Mouse (Mus musculus): Measurements from ENCODE around the gene Aqp2. TPM values are rescaled to one million over a fixed set of nuclear protein-coding genes. Genes with fewer than 3 reads are reported as not detected.

Gene Aqp2
- total and polyA plus RNA-seq, 3 experiments, result not detected

GRCm38 (mm10) chr15:99532023-99532422 is 46.8 kb upstream of the Aqp2 start:
- TF ChIP-seq MYC (IDR thresholded peaks at IDR 0.05; ENCODE audit: low read depth, low read length), result no peak
- no peak for TF ChIP-seq E2F4 (IDR thresholded peaks at IDR 0.05; ENCODE audit: insufficient replicate concordance, low read depth, low read length)
- TF ChIP-seq SMC3 (IDR thresholded peaks at IDR 0.05; ENCODE audit: low read depth, low read length), result no peak
- TF ChIP-seq HCFC1 (IDR thresholded peaks at IDR 0.05; ENCODE audit: low read depth, low read length), result no peak
- TF ChIP-seq POLR2AphosphoS2 (IDR thresholded peaks at IDR 0.05; ENCODE audit: low read depth, low read length), result no peak
- TF ChIP-seq EP300 (IDR thresholded peaks at IDR 0.05; ENCODE audit: low read length), result no peak
- TF ChIP-seq POLR2A (IDR thresholded peaks at IDR 0.05; ENCODE audit: low read depth, low read length), result no peak
- no peak for TF ChIP-seq RAD21 (IDR thresholded peaks at IDR 0.05; ENCODE audit: low read depth, low read length)
- TF ChIP-seq TBP (conservative IDR thresholded peaks at IDR 0.05; ENCODE audit: low read depth, low read length), result no peak
- no peak for TF ChIP-seq JUN (IDR thresholded peaks at IDR 0.05; ENCODE audit: insufficient read depth, low read depth, low read length)
- no peak for TF ChIP-seq UBTF (IDR thresholded peaks at IDR 0.05; ENCODE audit: low read depth, low read length)
- TF ChIP-seq CTCF (conservative IDR thresholded peaks at IDR 0.05 in 1 of 2, IDR thresholded peaks at IDR 0.05 in 1 of 2; ENCODE audit: low read depth in 2 of 2, low read length in 2 of 2), result no peak
- TF ChIP-seq PAX5 (IDR thresholded peaks at IDR 0.05; ENCODE audit: low read length), result no peak
- no peak for TF ChIP-seq BHLHE40 (IDR thresholded peaks at IDR 0.05; ENCODE audit: low read depth, low read length)
- no peak for TF ChIP-seq MXI1 (IDR thresholded peaks at IDR 0.05; ENCODE audit: low read depth, low read length)
- no peak for TF ChIP-seq MAX (IDR thresholded peaks at IDR 0.05; ENCODE audit: low read length)
- TF ChIP-seq ZNF384 (IDR thresholded peaks at IDR 0.05; ENCODE audit: low read depth, low read length), result no peak
- no peak for TF ChIP-seq GABPA (IDR thresholded peaks at IDR 0.05; ENCODE audit: insufficient replicate concordance, low read depth, low read length)
- TF ChIP-seq CHD2 (IDR thresholded peaks at IDR 0.05; ENCODE audit: low read length), result no peak
- Histone ChIP-seq H3K36me3 (replicated peaks in 1 of 2; ENCODE audit: control insufficient read depth in 1 of 2, insufficient read depth in 1 of 2, low read length in 1 of 2) (no peaks in the 10 kb centered on the region), H3K79me2 (replicated peaks; ENCODE audit: control insufficient read depth, extremely low read depth, insufficient read depth, poor library complexity, severe bottlenecking) (no peaks in the 10 kb centered on the region), H3K4me2 (ENCODE audit: insufficient read depth, low read depth, poor library complexity, severe bottlenecking) (no peak overlapping the region), H3K9ac (ENCODE audit: insufficient read depth, low read depth) (no peak overlapping the region), H3K9me3 (replicated peaks; ENCODE audit: low read length) (no peaks in the 10 kb centered on the region), H3K4me3 (replicated peaks in 1 of 3; ENCODE audit: low read depth in 2 of 3, low read length in 2 of 3, poor library complexity in 1 of 3) (no peak overlapping the region), H3K4me1 (ENCODE audit: control insufficient read depth in 1 of 2, insufficient read depth in 2 of 2) (peaks cover 0 to 7% of the 10 kb centered on the region in 2 experiments; a peak in 2 of 4 replicates), H3K27ac (ENCODE audit: insufficient read depth, low read depth) (no peak overlapping the region), H3K27me3 (replicated peaks) (peaks cover 84% of the 10 kb centered on the region)
- no peak for DNase-seq (ENCODE audit: extremely low read depth)
- in situ Hi-C loops (cut with MboI; ENCODE audit: low pct_ligation_motif_present, low pct_unique_long_range_greater_than_20kb, low sequenced_read_pairs), result no loop called here
- dilution Hi-C loops (cut with MboI; ENCODE audit: extremely low pct_ligation_motif_present, extremely low pct_unique_long_range_greater_than_20kb, low sequenced_read_pairs), result no loop called here

- no peak overlapping the region for H3K4me2 ChIP-seq (ENCODE audit: insufficient read depth, low read depth, poor library complexity, severe bottlenecking)
- in situ Hi-C loops (cut with MboI; ENCODE audit: low pct_ligation_motif_present, low pct_unique_long_range_greater_than_20kb, low sequenced_read_pairs) (no loop called here), dilution Hi-C loops (cut with MboI; ENCODE audit: extremely low pct_ligation_motif_present, extremely low pct_unique_long_range_greater_than_20kb, low sequenced_read_pairs) (no loop called here)
- TF ChIP-seq JUN (IDR thresholded peaks at IDR 0.05; ENCODE audit: insufficient read depth, low read depth, low read length), result no peak
- TF ChIP-seq E2F4 (IDR thresholded peaks at IDR 0.05; ENCODE audit: insufficient replicate concordance, low read depth, low read length), result no peak
- no peak for TF ChIP-seq NELFE (IDR thresholded peaks at IDR 0.05; ENCODE audit: low read depth, low read length)
- TF ChIP-seq POLR2AphosphoS2 (IDR thresholded peaks at IDR 0.05; ENCODE audit: low read depth, low read length), result no peak
- TF ChIP-seq MEF2A (IDR thresholded peaks at IDR 0.05; ENCODE audit: borderline replicate concordance, low read depth, low read length), result no peak
- no peak for TF ChIP-seq USF2 (conservative IDR thresholded peaks at IDR 0.05; ENCODE audit: low read depth, low read length)
- no peak for TF ChIP-seq TBP (conservative IDR thresholded peaks at IDR 0.05; ENCODE audit: low read depth, low read length)
- no peak for TF ChIP-seq ELF1 (IDR thresholded peaks at IDR 0.05; ENCODE audit: low read depth, low read length)
- no peak for TF ChIP-seq ETS1 (conservative IDR thresholded peaks at IDR 0.05; ENCODE audit: low read depth, low read length)
- TF ChIP-seq CHD1 (IDR thresholded peaks at IDR 0.05; ENCODE audit: low read depth, low read length), result no peak
- no peak for TF ChIP-seq JUND (conservative IDR thresholded peaks at IDR 0.05; ENCODE audit: low read depth, low read length)
- no peak for TF ChIP-seq GABPA (IDR thresholded peaks at IDR 0.05; ENCODE audit: insufficient replicate concordance, low read depth, low read length)
- no peak for TF ChIP-seq RAD21 (IDR thresholded peaks at IDR 0.05; ENCODE audit: low read depth, low read length)
- no peak for TF ChIP-seq RCOR1 (conservative IDR thresholded peaks at IDR 0.05; ENCODE audit: low read depth, low read length)
- no peak for TF ChIP-seq ZNF384 (IDR thresholded peaks at IDR 0.05; ENCODE audit: low read depth, low read length)
- no peak for TF ChIP-seq ZKSCAN1 (IDR thresholded peaks at IDR 0.05; ENCODE audit: borderline replicate concordance, low read depth, low read length)
- TF ChIP-seq POLR2A (IDR thresholded peaks at IDR 0.05; ENCODE audit: low read depth, low read length), result no peak
- TF ChIP-seq MAZ (IDR thresholded peaks at IDR 0.05; ENCODE audit: low read depth, low read length), result no peak
- 0 out of 4 replicates have a peak, but pooled peaks cover 0 to 4% of the 10 kb centered on the region in 2 experiments for H3K4me1 ChIP-seq (ENCODE audit: control insufficient read depth in 1 of 2, insufficient read depth in 2 of 2)
- no peak for DNase-seq (ENCODE audit: extremely low read depth)
- no peaks in the 10 kb centered on the region for H3K9me3 ChIP-seq (replicated peaks; ENCODE audit: low read length)
- H3K79me2 ChIP-seq (replicated peaks; ENCODE audit: control insufficient read depth, extremely low read depth, insufficient read depth, poor library complexity, severe bottlenecking), result no peaks in the 10 kb centered on the region
- H3K4me3 ChIP-seq (replicated peaks in 1 of 3; ENCODE audit: low read depth in 2 of 3, low read length in 2 of 3, poor library complexity in 1 of 3), result no peak overlapping the region
- H3K36me3 ChIP-seq (replicated peaks in 1 of 2; ENCODE audit: control insufficient read depth in 1 of 2, insufficient read depth in 1 of 2, low read length in 1 of 2), result no peaks in the 10 kb centered on the region
- H3K27me3 ChIP-seq (replicated peaks), result peaks cover 59% of the 10 kb centered on the region
- H3K9ac ChIP-seq (ENCODE audit: insufficient read depth, low read depth), result no peak overlapping the region
- no peak overlapping the region for H3K27ac ChIP-seq (ENCODE audit: insufficient read depth, low read depth)
Measured at GRCm38 (mm10) chr15:99536889-99537862, 41.7 kb upstream of the Aqp2 start.
